Mouse (Mus musculus) megakaryocyte-erythroid progenitor cell, adult 5-6 weeks (primary cell): ENCODE data around the gene Cbx4. TPM values are rescaled to one million over a fixed set of nuclear protein-coding genes. Genes with fewer than 3 reads are reported as not detected.
A peak's percentile ranks its signal among the peaks of the same experiment; 100 is the strongest.

ENCODE experiments used
- ATAC-seq: replicated peaks from 2 replicates; pipeline ENCODE4 v1.8.0; 2016; ENCODE audit warnings: mild to moderate bottlenecking, inconsistent platforms; ENCODE audit not compliant: severe bottlenecking, poor library complexity, low FRiP score, low TSS enrichment
- total RNA-seq, 2 experiments: library from RNA; stranded (forward) in 1 of 2; stranded (reverse) in 1 of 2; fragments of 200-1000, 215-1000 nt in 1 of 2; fragments of >200 nt in 1 of 2; fragmentation: Nextera tagmentation in 1 of 2; gene quantifications; 2 replicates each; pipeline ENCODE4 v1.2.3; 2014 to 2017

The Cbx4 gene
- total RNA-seq (2014; fragmentation: Nextera tagmentation) (5.2 and 5.4 TPM in 2 replicates), total RNA-seq (2017) (3.9 and 11.6 TPM in 2 replicates)

GRCm38 (mm10) chr11:119086144-119086971, at the start of gene Cbx4:
Gene Cbx4, minus strand, starts transcription at chr11:119086221.
- ATAC-seq: peak; percentile 80

- peak; percentile 66 for ATAC-seq
Observed at GRCm38 (mm10) chr11:119134586-119134985, 48.6 kb upstream of the Cbx4 start.

GRCm38 (mm10) chr11:119133437-119134221, 47.6 kb upstream of the Cbx4 start:
- ATAC-seq: no peak

- ATAC-seq: no peak
Observed at GRCm38 (mm10) chr11:119132198-119133035, 46.4 kb upstream of the Cbx4 start.

DNA sequence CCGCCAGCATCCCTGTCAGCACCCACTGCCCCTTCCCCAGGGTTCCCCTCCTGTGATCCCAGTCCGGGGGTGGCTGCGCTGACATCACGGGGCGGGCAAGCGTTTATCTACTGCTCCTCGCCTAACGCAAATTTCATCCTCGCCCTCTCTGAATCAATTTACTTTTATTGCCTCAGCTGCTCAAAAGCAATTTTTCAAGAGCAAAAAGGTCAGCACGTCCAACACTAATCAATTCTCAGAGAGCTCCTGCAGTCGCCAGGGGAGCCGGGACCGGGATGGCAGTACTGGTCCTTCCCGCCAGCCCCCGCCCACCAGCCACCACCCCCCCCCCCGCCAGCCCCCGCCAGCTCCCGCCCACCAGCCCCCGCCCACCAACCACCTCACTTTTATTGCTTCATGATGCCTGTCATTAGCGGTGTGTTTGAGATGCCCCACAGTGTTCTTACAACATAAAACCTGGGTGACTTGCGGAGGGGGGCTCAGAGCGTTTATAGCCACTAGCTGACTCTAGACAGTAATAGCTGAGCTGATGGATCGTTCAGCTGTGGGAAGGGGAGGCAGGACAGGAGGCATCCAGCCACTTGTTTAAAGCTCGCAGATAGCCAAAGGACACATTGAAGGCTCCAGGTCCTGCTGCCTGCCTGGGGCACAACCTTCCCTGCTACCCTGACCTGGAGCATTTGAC, 44.2 kb upstream of the Cbx4 start:
- no peak for ATAC-seq

- no peak for ATAC-seq
Observed at GRCm38 (mm10) chr11:119129281-119130058, 43.4 kb upstream of the Cbx4 start.

- peak; percentile 51 for ATAC-seq
Observed at GRCm38 (mm10) chr11:119128668-119129280, 42.8 kb upstream of the Cbx4 start.

DNA sequence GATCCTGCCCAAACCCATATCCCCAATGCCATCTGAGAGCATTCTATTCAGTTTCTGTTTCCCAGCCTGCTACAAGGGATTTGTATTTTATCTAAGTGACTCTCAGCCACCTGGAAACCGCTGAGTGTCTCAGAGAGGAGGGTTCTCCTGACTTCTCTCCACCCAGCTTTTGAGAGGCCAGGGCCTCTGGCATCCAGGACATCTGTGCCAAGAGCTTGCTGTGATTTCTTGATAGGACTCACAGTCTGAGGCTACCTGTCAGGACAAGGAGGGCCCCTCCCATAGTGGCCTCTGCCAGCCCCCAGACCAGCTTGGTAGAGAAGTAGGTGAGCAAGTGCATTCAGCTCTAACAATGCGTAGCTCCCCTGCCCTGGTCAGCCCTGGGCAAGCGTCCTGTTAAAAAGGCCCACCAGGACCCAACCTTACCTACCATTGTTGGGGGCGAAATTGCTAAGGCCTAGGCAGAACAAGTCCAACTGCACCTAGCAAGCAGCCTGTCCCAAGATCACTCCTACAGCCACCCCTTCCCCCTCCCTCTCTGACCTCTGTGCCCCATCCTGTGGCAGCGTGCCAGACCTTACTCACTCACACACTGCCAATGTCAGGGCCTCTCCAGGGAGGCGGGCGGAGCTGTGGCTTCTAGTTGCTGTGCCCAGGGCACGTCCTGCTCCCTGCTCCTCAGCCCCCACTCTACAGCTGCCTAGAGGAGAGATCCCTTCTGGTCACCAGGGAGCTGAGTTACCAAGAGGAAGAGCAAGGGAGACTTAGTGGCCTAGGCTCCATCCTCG, 41.9 kb upstream of the Cbx4 start:
- ATAC-seq: peak; percentile 40; the same call in 1 of the 2 replicates

- no peak for ATAC-seq
Observed at GRCm38 (mm10) chr11:119127147-119127546, 41.1 kb upstream of the Cbx4 start.

DNA sequence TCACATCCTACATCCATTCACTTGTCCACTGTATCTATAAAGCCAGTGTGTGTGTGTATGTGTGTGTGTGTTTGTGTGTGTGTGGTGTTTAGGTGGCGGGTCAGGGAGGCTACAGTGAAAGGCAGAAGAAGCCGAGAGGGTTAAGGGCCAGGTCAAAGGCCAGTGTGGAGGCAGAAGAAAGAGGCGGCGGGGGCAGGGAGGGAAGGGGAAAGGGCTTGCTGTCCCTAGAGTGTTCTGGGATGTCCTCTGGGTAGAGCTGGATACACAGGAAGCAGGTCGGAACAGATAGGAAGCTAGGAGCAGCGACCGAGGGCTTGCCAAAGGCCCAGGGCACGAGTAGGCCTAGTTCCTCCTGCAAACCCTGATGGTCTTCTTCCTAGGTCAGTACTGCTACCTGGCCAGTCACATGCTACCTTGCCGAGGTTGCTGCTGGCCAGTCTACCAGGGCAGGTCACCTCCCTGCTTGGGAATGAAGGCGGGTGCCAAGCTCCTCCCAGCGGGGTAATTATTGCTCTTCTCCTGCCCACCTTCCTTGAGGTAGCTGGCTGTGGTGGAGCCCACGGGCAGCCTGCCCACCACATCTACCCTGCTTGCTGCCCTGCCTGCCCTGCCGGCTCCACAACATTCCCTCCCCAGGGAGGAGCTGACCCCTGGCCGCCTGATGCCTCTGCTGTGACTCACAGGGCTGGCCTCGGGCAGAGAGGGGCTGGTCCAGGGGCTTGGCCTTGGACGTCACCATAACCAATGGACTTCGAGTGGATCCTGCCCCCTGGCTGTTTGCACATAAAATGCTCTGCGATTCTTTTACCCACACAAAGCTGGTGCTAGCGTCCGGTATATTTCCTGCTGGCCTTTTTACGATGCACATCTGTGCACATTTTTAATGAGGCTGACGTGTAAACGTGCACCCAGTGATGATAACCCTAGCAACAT, 40.2 kb upstream of the Cbx4 start:
- no peak for ATAC-seq

DNA sequence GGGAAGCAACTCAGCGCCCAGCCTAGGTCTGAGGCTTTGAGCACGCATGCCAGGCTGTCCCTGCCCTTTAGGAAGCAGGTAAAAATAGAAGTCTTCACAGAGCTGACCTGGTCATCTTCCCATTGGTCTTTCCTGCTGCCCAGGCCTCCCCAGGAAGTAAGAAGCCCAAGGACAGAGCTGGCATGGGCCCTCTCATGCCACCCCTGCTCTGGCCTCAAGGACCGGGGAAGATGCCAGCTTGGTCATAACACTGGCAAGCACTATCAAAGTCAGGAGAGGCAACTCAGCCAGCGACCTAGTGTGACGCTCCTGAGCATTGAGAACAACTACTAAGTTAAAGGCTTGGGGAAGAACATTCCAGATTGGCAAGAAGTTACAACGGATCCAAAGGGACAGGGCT, 38.5 kb upstream of the Cbx4 start:
- ATAC-seq: no peak

DNA sequence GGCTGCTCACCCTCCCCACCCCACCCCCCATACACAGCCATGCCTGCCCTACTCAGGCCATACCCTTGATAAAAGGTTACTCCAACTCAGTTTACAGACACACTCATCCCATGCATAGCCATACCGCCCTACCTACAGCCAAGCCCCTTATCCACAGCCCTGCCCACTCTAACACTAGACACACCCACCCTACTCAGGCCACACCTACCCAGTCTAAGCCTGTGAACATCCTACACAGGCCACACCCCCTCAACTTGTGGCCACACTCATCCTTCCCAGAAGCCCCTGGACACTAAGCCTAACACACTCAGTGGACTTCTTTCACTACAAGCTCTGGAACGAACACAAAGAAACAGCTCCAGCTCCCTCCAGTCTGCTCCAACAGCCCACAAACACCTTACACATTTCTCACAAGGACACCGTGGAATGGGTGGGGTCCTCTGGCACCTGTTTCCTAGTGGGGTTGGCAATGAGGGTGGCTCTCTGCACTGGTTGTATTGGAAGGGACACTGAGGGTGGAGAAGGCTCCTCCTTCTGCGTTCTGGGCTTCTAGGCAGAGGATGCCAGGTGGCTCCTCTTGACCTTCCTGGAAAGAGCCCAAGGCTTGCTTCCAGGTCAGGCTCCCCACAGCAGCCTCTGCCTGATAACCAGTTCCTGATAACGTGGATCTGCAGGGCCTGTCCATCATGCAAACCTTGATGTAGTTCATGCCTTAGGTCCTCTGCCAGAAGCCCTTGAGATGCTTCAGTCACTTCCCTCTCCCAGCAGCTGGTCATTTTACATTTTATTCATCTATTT, 37.7 kb upstream of the Cbx4 start:
- ATAC-seq: 0 out of 2 replicates have a peak, but pooled peaks have one; percentile 43

DNA sequence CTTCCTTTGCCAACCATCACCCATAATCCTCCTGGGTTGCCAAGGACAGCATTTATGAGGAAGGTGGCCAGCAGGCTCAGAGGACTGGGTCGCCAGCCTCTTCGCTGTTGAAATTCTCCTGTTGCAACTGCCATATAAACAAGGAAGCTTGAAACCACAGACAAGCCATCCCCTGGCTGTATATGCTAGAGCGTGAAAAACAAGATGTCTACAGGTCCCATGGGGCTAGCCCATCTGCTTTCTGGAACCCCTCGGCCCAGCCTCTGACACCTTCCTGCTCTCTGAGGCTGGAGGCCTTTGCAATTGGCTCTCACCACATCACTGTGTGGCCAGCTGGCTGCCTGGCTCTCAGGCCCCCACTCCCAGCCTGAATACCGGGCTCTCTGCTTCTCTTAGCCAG, 36.4 kb upstream of the Cbx4 start:
- ATAC-seq: no peak

GRCm38 (mm10) chr11:119118905-119119304, 32.9 kb upstream of the Cbx4 start:
- ATAC-seq: no peak

- ATAC-seq: no peak
Observed at GRCm38 (mm10) chr11:119117945-119118344, 31.9 kb upstream of the Cbx4 start.
